Mouse (Mus musculus): Measurements from ENCODE around the gene Notch1.

Gene Notch1

DNA sequence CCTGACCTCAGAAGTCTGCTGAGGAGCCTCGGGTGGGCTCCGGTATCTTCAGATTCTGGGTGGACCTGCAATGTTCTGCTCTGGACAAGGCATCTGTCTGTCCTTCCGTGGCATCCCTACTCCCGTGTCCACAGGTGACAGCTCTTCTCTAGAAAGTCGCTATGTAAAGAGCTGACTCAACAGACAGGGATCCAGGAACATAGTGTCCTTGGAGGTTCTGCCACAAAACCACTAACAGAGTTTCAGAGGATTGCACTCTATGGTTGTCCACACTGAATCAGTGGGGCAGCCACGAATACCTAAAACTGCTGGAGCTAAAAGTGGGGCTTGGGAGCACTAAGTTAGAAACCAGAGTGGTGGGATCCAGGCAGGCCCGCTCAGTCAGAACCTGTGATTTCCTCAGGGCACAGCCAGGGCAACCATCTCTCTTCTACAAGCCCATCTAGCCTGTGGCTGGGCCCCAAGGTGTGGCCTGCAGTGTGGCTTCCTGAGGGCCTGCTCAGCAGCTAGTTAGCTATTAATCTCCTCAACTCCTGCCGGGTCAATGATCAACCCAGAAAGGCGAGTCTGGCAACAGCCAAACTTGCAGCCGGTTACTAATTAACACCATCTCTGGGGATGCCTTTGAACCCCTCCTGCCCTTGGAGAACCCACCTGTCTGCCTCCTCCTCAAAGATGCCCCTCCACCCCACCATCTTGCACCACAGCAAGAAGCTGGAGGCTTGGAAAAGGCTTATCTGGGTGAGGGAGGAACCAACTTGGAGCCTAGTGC, 34.6 kb downstream of the Notch1 start:
- no peak for DNase-seq (ENCODE audit: low read depth, low spot score)

GRCm38 (mm10) chr2:26480911-26481310, 35.6 kb downstream of the Notch1 start:
- DNase-seq (ENCODE audit: low read depth, low spot score): no peak

- DNase-seq (ENCODE audit: low read depth, low spot score): no peak
Observed at GRCm38 (mm10) chr2:26478685-26479205, 37.7 kb downstream of the Notch1 start.

DNA sequence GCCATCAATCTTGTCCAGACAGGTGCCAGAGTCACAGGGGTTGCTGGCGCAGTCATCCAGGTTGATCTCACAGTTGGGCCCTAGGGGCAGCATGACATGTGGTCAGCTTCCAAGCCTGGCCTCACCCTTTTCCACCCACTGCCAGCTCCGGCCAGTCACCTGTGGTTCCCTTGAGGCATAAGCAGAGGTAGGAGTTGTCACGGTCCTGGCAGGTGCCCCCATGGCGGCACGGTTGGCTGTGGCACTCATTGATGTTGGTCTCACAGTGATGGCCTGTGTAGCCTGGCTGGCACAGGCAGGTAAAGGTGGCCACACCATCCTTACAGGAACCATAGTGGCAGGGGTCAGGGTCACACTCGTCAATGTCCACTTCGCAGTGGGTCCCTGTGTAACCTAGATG, 38.6 kb downstream of the Notch1 start:
- DNase-seq (ENCODE audit: low read depth, low spot score): no peak

- no peak for DNase-seq (ENCODE audit: low read depth, low spot score)
Observed at GRCm38 (mm10) chr2:26475505-26476430, 40.7 kb downstream of the Notch1 start.

- no peak for DNase-seq (ENCODE audit: low read depth, low spot score)
Observed at GRCm38 (mm10) chr2:26474789-26475504, 41.5 kb downstream of the Notch1 start.

- DNase-seq (ENCODE audit: low read depth, low spot score): no peak
Observed at GRCm38 (mm10) chr2:26472312-26473090, 44.0 kb downstream of the Notch1 start.

- DNase-seq (ENCODE audit: low read depth, low spot score): no peak
Observed at GRCm38 (mm10) chr2:26471652-26472285, 44.7 kb downstream of the Notch1 start.

GRCm38 (mm10) chr2:26470967-26471366, 45.5 kb downstream of the Notch1 start:
- DNase-seq (ENCODE audit: low read depth, low spot score): no peak

- no peak for DNase-seq (ENCODE audit: low read depth, low spot score)
Observed at GRCm38 (mm10) chr2:26468376-26468775, 48.1 kb downstream of the Notch1 start.

DNA sequence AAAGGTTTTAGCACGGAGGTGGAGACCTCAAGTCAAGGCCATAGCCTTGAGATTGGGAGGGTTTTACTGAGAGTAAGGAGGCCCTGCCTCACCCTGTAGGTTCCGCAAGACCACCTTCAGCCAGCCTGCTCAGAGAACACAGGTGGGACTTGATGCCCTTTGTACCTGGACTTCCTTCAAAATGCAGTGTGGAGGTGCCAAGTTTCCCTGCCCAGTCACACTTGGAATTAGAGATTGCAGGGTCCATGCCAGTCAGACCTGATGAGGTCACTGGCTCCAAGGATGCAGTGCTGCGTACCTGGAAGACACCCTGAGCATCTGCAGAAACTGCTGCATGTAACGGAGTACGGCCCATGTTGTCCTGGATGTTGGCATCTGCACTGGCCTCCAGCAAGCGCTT, 53.1 kb downstream of the Notch1 start:
- no peak for DNase-seq (ENCODE audit: low read depth, low spot score)

- DNase-seq (ENCODE audit: low read depth, low spot score): no peak
Observed at GRCm38 (mm10) chr2:26462980-26463379, 53.5 kb downstream of the Notch1 start.

GRCm38 (mm10) chr2:26461667-26462066, 54.8 kb downstream of the Notch1 start:
- DNase-seq (ENCODE audit: low read depth, low spot score): no peak

DNA sequence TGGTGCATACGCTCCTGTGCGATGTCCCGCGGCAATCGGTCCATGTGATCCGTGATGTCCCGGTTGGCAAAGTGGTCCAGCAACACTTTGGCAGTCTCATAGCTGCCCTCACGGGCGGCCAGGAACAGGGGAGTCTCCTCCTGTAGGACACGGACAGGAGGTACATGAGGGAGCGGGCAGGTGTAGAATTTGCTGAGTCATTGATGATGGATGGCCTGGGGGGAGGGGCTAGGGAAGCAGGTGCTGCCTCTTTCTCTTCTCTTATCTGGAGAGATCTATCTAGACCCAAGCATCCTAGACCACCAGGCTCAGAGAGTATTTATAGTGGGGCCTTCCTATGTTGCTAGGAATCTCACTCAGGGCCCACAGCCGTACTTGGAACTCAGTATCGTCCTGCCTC, 55.6 kb downstream of the Notch1 start:
- no peak for DNase-seq (ENCODE audit: low read depth, low spot score)

- no peak for DNase-seq (ENCODE audit: low read depth, low spot score)
Observed at GRCm38 (mm10) chr2:26460097-26460646, 56.3 kb downstream of the Notch1 start.

- no peak for DNase-seq (ENCODE audit: low read depth, low spot score)
Observed at GRCm38 (mm10) chr2:26459478-26459877, 57.0 kb downstream of the Notch1 start.

DNA sequence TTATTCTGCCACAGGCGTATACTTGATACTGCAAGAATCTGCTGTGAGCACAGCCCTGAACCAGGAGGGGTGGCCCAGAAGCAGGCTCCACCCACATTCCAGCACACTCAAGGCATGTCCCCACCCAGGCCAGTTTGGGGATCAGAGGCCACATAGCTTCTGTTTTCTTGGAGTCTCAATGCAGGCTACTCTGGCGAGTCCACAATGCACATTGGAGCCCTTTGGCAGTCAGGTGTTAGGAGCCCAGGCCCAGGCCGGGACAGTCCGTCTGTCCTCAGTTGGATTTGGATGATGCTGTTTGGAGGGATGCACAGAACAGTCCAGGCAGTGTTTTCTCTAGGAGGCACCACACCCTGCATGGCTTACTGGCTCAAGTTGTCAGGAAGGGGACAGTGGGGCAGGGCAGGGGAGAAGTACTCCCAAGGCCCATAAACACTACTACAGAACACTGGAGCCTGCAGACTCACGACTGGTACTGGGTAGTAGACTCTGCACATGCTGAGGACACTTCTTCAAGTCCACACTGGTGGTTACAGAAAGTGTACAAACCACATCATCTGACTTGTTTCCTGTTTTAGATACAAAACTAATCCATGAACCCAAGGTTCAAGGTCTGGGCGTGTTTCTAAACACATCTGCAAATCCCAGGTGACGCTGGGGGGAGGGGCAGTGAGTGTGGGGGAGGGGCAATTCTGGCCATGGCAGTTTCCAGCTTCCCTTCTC, 57.9 kb downstream of the Notch1 start:
- no peak for DNase-seq (ENCODE audit: low read depth, low spot score)

DNA sequence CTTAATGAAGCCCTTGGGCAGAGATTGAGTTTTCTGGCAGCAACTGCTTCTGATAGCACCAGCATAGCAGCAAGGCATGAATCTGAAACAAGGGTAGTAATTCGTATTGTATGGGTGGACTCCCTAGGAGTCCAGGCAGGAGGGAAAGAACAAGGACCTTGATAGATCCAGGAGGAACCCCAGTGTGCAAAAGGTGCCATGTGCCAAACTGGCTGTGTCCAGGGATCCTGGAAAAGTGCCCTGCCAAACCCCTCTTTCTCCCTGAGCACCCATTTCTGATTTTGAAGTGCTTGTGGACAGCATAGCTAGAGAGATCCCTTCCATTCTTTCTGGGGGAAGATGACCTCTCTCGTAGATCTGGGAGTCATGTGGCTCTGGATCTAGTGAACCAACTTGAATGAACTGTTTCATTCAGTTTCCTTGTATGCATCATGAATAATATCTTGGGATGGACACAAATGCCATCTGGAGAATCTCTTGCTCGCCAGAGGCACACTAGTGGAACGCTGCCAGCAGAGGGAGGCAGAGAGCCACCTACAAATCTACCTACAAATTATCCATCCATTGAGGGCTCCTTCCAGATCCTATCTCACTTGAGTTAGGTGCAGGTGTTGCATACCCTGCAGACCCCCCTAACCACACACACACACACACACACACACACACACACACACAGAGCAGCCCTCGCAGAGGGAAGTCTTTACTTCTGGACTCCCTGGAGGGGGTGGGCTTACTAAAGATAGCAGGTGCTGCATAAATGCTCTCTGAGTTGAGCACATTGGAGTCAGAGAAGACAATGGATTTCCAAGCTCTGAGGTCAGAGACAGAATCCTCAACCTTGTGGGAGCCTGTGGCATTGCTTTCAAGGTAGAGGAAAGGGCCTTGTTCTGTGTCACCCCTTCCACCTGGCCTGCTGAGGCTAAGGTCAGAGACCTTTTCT, 67.1 kb downstream of the Notch1 start:
- DNase-seq (ENCODE audit: low read depth, low spot score): no peak
